Mouse (Mus musculus): ENCODE results near the gene Ralbp1. TPM values are rescaled to one million over a fixed set of nuclear protein-coding genes. Genes with fewer than 3 reads are reported as not detected.

Gene Ralbp1
- 57.4 and 57.8 TPM in 2 replicates for polyA plus RNA-seq (2016; fragmentation: Nextera tagmentation; extraction: Ambion mirVana)

- H3K36me3 ChIP-seq = no peaks in the 10 kb centered on the region
- 7% methylated on average over 14 of the region's 14 CpGs for WGBS
- H3K4me1 ChIP-seq (replicated peaks) = peaks cover 21% of the 10 kb centered on the region
- H3K27ac ChIP-seq = peak within 1 kb of the TSS; percentile 97
- no peaks in the 10 kb centered on the region for H3K9me3 ChIP-seq
- no peak for ATAC-seq (ENCODE audit: insufficient number of reproducible peaks, insufficient read depth, low FRiP score, low TSS enrichment, low read depth)
- H3K27me3 ChIP-seq = no peaks in the 10 kb centered on the region
- peak within 1 kb of the TSS; percentile 93 for H3K4me3 ChIP-seq (replicated peaks)
- peak within 1 kb of the TSS; percentile 86 for H3K9ac ChIP-seq (replicated peaks)
- H3K4me2 ChIP-seq = peak within 1 kb of the TSS; percentile 96
Measured at GRCm38 (mm10) chr17:65885697-65886529, at the start of gene Ralbp1. Gene Ralbp1 (minus strand): TSS chr17:65885798.

GRCm38 (mm10) chr17:65933741-65934140 lies 48.1 kb upstream of the Ralbp1 start:
- Histone ChIP-seq H3K4me2 (no peak overlapping the region), H3K27me3 (no peaks in the 10 kb centered on the region), H3K36me3 (peaks cover 72% of the 10 kb centered on the region), H3K9ac (replicated peaks) (no peak overlapping the region), H3K27ac (no peak overlapping the region), H3K4me1 (replicated peaks) (no peaks in the 10 kb centered on the region; the same call in 1 of the 2 replicates), H3K9me3 (no peaks in the 10 kb centered on the region), H3K4me3 (replicated peaks) (no peak overlapping the region)
- ATAC-seq (ENCODE audit: insufficient number of reproducible peaks, insufficient read depth, low FRiP score, low TSS enrichment, low read depth) = no peak
- 98% methylated on average over 2 of the region's 2 CpGs for WGBS

- Histone ChIP-seq H3K4me3 (replicated peaks) (no peak overlapping the region), H3K4me1 (replicated peaks) (no peaks in the 10 kb centered on the region; the same call in 1 of the 2 replicates), H3K4me2 (no peak overlapping the region), H3K9ac (replicated peaks) (peak overlapping the region; percentile 42; the same call in 1 of the 2 replicates), H3K9me3 (no peaks in the 10 kb centered on the region), H3K27ac (no peak overlapping the region), H3K27me3 (no peaks in the 10 kb centered on the region), H3K36me3 (peaks cover 78% of the 10 kb centered on the region)
- WGBS = 58% methylated on average over 6 of the region's 6 CpGs
- ATAC-seq (ENCODE audit: insufficient number of reproducible peaks, insufficient read depth, low FRiP score, low TSS enrichment, low read depth) = no peak
Measured at GRCm38 (mm10) chr17:65931525-65931924, 45.9 kb upstream of the Ralbp1 start.

GRCm38 (mm10) chr17:65930960-65931359 lies 45.4 kb upstream of the Ralbp1 start:
- no peaks in the 10 kb centered on the region for H3K27me3 ChIP-seq
- WGBS = 84% methylated on average over 6 of the region's 6 CpGs
- no peaks in the 10 kb centered on the region; the same call in 1 of the 2 replicates for H3K4me1 ChIP-seq (replicated peaks)
- no peak overlapping the region for H3K9ac ChIP-seq (replicated peaks)
- H3K4me3 ChIP-seq (replicated peaks) = no peak overlapping the region
- peaks cover 78% of the 10 kb centered on the region for H3K36me3 ChIP-seq
- no peak overlapping the region for H3K4me2 ChIP-seq
- H3K27ac ChIP-seq = no peak overlapping the region
- ATAC-seq (ENCODE audit: insufficient number of reproducible peaks, insufficient read depth, low FRiP score, low TSS enrichment, low read depth) = no peak
- no peaks in the 10 kb centered on the region for H3K9me3 ChIP-seq

- Histone ChIP-seq H3K4me3 (replicated peaks) (no peak overlapping the region), H3K9me3 (no peaks in the 10 kb centered on the region), H3K4me1 (replicated peaks) (no peaks in the 10 kb centered on the region; the same call in 1 of the 2 replicates), H3K9ac (replicated peaks) (no peak overlapping the region), H3K36me3 (peaks cover 80% of the 10 kb centered on the region), H3K4me2 (no peak overlapping the region), H3K27me3 (no peaks in the 10 kb centered on the region), H3K27ac (no peak overlapping the region)
- no peak for ATAC-seq (ENCODE audit: insufficient number of reproducible peaks, insufficient read depth, low FRiP score, low TSS enrichment, low read depth)
- WGBS = 85% methylated on average over 7 of the region's 7 CpGs
Measured at GRCm38 (mm10) chr17:65930158-65930826, 44.7 kb upstream of the Ralbp1 start.

GRCm38 (mm10) chr17:65929319-65929978 lies 43.9 kb upstream of the Ralbp1 start:
- H3K27me3 ChIP-seq = no peaks in the 10 kb centered on the region
- H3K36me3 ChIP-seq = peaks cover 79% of the 10 kb centered on the region
- no peaks in the 10 kb centered on the region for H3K9me3 ChIP-seq
- no peak overlapping the region for H3K4me3 ChIP-seq (replicated peaks)
- H3K9ac ChIP-seq (replicated peaks) = no peak overlapping the region
- H3K4me1 ChIP-seq (replicated peaks) = no peaks in the 10 kb centered on the region; the same call in 1 of the 2 replicates
- H3K4me2 ChIP-seq = no peak overlapping the region
- 86% methylated on average over 22 of the region's 22 CpGs for WGBS
- no peak overlapping the region for H3K27ac ChIP-seq
- ATAC-seq (ENCODE audit: insufficient number of reproducible peaks, insufficient read depth, low FRiP score, low TSS enrichment, low read depth) = no peak

- H3K9me3 ChIP-seq = no peaks in the 10 kb centered on the region
- H3K9ac ChIP-seq (replicated peaks) = no peak overlapping the region
- 70% methylated on average over 4 of the region's 4 CpGs for WGBS
- H3K4me3 ChIP-seq (replicated peaks) = no peak overlapping the region
- no peak overlapping the region for H3K4me2 ChIP-seq
- H3K4me1 ChIP-seq (replicated peaks) = no peaks in the 10 kb centered on the region; the same call in 1 of the 2 replicates
- no peaks in the 10 kb centered on the region for H3K27me3 ChIP-seq
- H3K36me3 ChIP-seq = peaks cover 79% of the 10 kb centered on the region
- H3K27ac ChIP-seq = no peak overlapping the region
- no peak for ATAC-seq (ENCODE audit: insufficient number of reproducible peaks, insufficient read depth, low FRiP score, low TSS enrichment, low read depth)
Measured at GRCm38 (mm10) chr17:65927077-65927476, 41.5 kb upstream of the Ralbp1 start.

GRCm38 (mm10) chr17:65924218-65924617 lies 38.6 kb upstream of the Ralbp1 start:
- 78% methylated on average over 5 of the region's 5 CpGs for WGBS
- H3K36me3 ChIP-seq = peaks cover 74% of the 10 kb centered on the region
- ATAC-seq (ENCODE audit: insufficient number of reproducible peaks, insufficient read depth, low FRiP score, low TSS enrichment, low read depth) = no peak

GRCm38 (mm10) chr17:65921975-65922374 lies 36.4 kb upstream of the Ralbp1 start:
- peaks cover 55% of the 10 kb centered on the region for H3K36me3 ChIP-seq
- ATAC-seq (ENCODE audit: insufficient number of reproducible peaks, insufficient read depth, low FRiP score, low TSS enrichment, low read depth) = no peak

More at GRCm38 (mm10) chr17:65924218-65924617, 38.6 kb upstream of the Ralbp1 start:
- H3K4me1 ChIP-seq (replicated peaks) = no peaks in the 10 kb centered on the region
- no peak overlapping the region for H3K4me2 ChIP-seq
- H3K9me3 ChIP-seq = no peaks in the 10 kb centered on the region
- H3K4me3 ChIP-seq (replicated peaks) = no peak overlapping the region
- H3K9ac ChIP-seq (replicated peaks) = no peak overlapping the region
- no peak overlapping the region for H3K27ac ChIP-seq
- H3K27me3 ChIP-seq = no peaks in the 10 kb centered on the region

GRCm38 (mm10) chr17:65919235-65919634 lies 33.6 kb upstream of the Ralbp1 start:
- Histone ChIP-seq H3K4me2 (no peak overlapping the region), H3K9me3 (no peaks in the 10 kb centered on the region), H3K4me1 (replicated peaks) (peaks cover under 1% of the 10 kb centered on the region; the same call in 1 of the 2 replicates), H3K27ac (no peak overlapping the region), H3K9ac (replicated peaks) (no peak overlapping the region), H3K27me3 (no peaks in the 10 kb centered on the region), H3K36me3 (peaks cover 38% of the 10 kb centered on the region), H3K4me3 (replicated peaks) (no peak overlapping the region)
- ATAC-seq (ENCODE audit: insufficient number of reproducible peaks, insufficient read depth, low FRiP score, low TSS enrichment, low read depth) = no peak
- 74% methylated on average over 3 of the region's 3 CpGs for WGBS

More at GRCm38 (mm10) chr17:65921975-65922374, 36.4 kb upstream of the Ralbp1 start:
- Histone ChIP-seq H3K9ac (replicated peaks) (no peak overlapping the region), H3K27me3 (no peaks in the 10 kb centered on the region), H3K9me3 (no peaks in the 10 kb centered on the region), H3K27ac (no peak overlapping the region), H3K4me3 (replicated peaks) (no peak overlapping the region), H3K4me1 (replicated peaks) (no peaks in the 10 kb centered on the region), H3K4me2 (no peak overlapping the region)
- 83% methylated on average over 6 of the region's 6 CpGs for WGBS

Data from limb, embryonic 12.5 days (tissue).